Mouse (Mus musculus) kidney, embryonic 14.5 days (tissue): Measurements from ENCODE around the gene Gm28230. TPM values are rescaled to one million over a fixed set of nuclear protein-coding genes. Genes with fewer than 3 reads are reported as not detected.

Experiments
- ATAC-seq: fragments of 200-750 bp; cut with Nextera tagmentation; 2 replicates; pipeline ENCODE4 v1.8.0; 2017; ENCODE audit warnings: moderate number of reproducible peaks, mild to moderate bottlenecking, moderate TSS enrichment, moderate library complexity; ENCODE audit not compliant: low FRiP score, low TSS enrichment
- H3K27ac ChIP-seq: fragments of 300-500 bp; sonication (generic); 2 replicates; pipeline ENCODE4 v1.5.1; 2014; ENCODE audit warnings: low read depth, mild to moderate bottlenecking, low read length, moderate library complexity, mixed read lengths
- H3K27me3 ChIP-seq: fragments of 300-500 bp; sonication (generic); 2 replicates; pipeline ENCODE4 v1.6.1; 2014; ENCODE audit warnings: mild to moderate bottlenecking, low read length; ENCODE audit not compliant: control insufficient read depth, insufficient read depth
- H3K36me3 ChIP-seq: fragments of 300-500 bp; sonication (generic); 2 replicates; pipeline ENCODE4 v1.6.1; 2014; ENCODE audit warnings: low read length, mixed read lengths; ENCODE audit not compliant: control insufficient read depth, insufficient read depth
- H3K4me1 ChIP-seq: fragments of 300-500 bp; sonication (generic); 2 replicates; pipeline ENCODE4 v1.6.1; 2014; ENCODE audit warnings: low read length, mixed read lengths; ENCODE audit not compliant: control insufficient read depth, insufficient read depth
- H3K4me2 ChIP-seq: fragments of 300-500 bp; sonication (generic); replicated peaks from 2 replicates; pipeline ENCODE4 v1.6.1; 2014; ENCODE audit warnings: low read depth, mild to moderate bottlenecking, low read length
- H3K4me3 ChIP-seq: fragments of 300-500 bp; sonication (generic); 2 replicates; pipeline ENCODE4 v1.5.1; 2014; ENCODE audit warnings: mild to moderate bottlenecking, low read length
- H3K9ac ChIP-seq: fragments of 300-500 bp; sonication (generic); 2 replicates; pipeline ENCODE4 v1.6.1; 2014; ENCODE audit warnings: low read depth, mild to moderate bottlenecking, low read length, moderate library complexity
- H3K9me3 ChIP-seq: fragments of 300-500 bp; sonication (generic); 2 replicates; pipeline ENCODE4 v1.6.1; 2016; ENCODE audit warnings: low read length; ENCODE audit not compliant: control insufficient read depth
- WGBS: fragments of 180-500 bp; shearing (Covaris S2); extraction: QIAGEN DNeasy Blood & Tissue Kit; methylation state at CpG from one replicate; pipeline ENCODE4 v1.1.7; 2014; 5-methylcytosine and 5-hydroxymethylcytosine counted together
- polyA plus RNA-seq: library from polyadenylated mRNA; unstranded; fragments of >200 nt; fragmentation: Nextera tagmentation; extraction: Ambion mirVana; gene quantifications from 2 replicates; pipeline ENCODE4 v1.2.1, GENCODE M21; 2014

Gm28230 gene
- polyA plus RNA-seq, 1 experiment from 2014 or later: 2.3 TPM

DNA sequence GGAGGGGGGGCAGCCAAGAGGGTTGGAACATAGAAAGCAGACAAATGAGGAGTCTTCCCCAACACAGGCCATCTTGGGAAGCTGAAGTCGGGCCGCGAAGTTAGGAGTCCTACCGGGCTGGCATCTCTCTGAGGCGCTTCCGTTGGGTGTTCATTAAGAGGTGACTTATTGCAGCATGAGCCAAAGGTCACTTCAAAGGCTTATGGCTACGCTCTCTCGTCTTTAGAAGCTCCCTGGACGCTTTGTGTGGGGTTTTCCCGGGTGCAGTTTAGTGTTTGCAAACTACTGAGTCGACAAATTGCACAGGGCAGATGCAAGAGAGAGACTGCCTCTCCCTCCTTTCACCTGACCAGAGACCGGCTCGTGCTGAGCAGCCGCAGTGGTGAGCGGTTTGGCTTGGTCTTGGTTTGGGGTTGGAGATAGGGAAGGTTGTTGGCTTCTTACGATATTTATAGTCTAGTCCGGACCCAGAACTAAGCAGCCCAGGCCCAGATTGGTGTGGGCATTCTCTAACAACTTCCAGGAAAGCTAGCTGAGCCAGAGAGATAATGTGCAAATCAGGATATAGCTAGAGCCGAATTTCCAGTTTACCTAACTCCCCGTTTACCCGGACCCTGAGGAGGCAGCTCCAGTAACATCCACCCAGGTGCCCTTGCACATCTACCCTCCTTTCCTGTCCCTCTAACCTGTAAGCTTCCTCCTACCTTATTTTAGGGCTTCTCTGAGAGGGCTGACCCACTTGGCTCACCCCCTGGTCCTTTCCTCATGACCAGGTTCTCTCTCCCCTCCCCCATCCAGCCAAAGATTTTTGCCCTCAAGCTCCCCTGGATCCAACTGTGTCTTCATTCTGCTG lies 12.3 kb downstream of the Gm28230 start:
- H3K27me3 ChIP-seq: peaks cover under 1% of the 10 kb centered on the region; the same call in 1 of the 2 replicates
- peak overlapping the region; percentile 67; the same call in 1 of the 2 replicates for H3K9ac ChIP-seq

GRCm38 (mm10) chr2:74739476-74739800 lies 12.9 kb downstream of the Gm28230 start:
- no peak for ATAC-seq
- peak overlapping the region; percentile 74 for H3K4me2 ChIP-seq
- no peaks in the 10 kb centered on the region for H3K27me3 ChIP-seq
- H3K4me3 ChIP-seq: peak overlapping the region; percentile 34
- H3K4me1 ChIP-seq: peaks cover 56% of the 10 kb centered on the region
- peak overlapping the region; percentile 95 for H3K27ac ChIP-seq
- H3K9me3 ChIP-seq: no peaks in the 10 kb centered on the region
- WGBS: 10% methylated on average over 2 of the region's 2 CpGs
- peak overlapping the region; percentile 72; the same call in 1 of the 2 replicates for H3K9ac ChIP-seq
- H3K36me3 ChIP-seq: no peaks in the 10 kb centered on the region; the same call in 1 of the 2 replicates

More for the DNA sequence above, 12.3 kb downstream of the Gm28230 start:
- 4% methylated on average over 20 of the region's 20 CpGs for WGBS
- Histone ChIP-seq H3K27ac (peak overlapping the region; percentile 95), H3K4me2 (peak overlapping the region; percentile 74), H3K4me3 (peak overlapping the region; percentile 34), H3K36me3 (no peaks in the 10 kb centered on the region), H3K9me3 (no peaks in the 10 kb centered on the region), H3K4me1 (peaks cover 61% of the 10 kb centered on the region)
- ATAC-seq: 0 out of 2 replicates have a peak, but pooled peaks have one; percentile 3

DNA sequence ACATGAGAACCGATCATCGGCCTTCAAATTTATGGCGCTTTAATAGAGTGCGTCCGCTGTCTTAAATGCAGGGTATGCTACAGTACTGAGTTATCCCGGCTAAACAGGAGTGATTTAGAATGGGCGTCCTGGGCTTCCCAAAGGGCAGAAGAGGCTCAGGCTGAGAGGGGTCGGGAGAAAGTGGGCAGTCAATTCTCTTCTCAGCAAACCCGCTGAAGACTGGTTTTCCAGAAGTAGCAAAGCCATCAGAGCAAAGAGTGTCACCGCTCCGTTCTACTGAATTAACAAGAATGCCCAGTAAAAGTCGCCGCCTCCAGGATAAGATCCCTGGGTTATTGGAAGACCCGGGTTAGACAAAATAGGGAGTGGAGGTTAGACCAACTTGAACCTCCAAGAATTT lies 13.3 kb downstream of the Gm28230 start:
- Histone ChIP-seq H3K27me3 (no peaks in the 10 kb centered on the region), H3K4me1 (peaks cover 52% of the 10 kb centered on the region), H3K9me3 (no peaks in the 10 kb centered on the region), H3K36me3 (no peaks in the 10 kb centered on the region; the same call in 1 of the 2 replicates), H3K4me3 (peak overlapping the region; percentile 34), H3K4me2 (peak overlapping the region; percentile 74), H3K9ac (peak overlapping the region; percentile 72), H3K27ac (peak overlapping the region; percentile 95)
- ATAC-seq: no peak
- 3% methylated on average over 14 of the region's 14 CpGs for WGBS

DNA sequence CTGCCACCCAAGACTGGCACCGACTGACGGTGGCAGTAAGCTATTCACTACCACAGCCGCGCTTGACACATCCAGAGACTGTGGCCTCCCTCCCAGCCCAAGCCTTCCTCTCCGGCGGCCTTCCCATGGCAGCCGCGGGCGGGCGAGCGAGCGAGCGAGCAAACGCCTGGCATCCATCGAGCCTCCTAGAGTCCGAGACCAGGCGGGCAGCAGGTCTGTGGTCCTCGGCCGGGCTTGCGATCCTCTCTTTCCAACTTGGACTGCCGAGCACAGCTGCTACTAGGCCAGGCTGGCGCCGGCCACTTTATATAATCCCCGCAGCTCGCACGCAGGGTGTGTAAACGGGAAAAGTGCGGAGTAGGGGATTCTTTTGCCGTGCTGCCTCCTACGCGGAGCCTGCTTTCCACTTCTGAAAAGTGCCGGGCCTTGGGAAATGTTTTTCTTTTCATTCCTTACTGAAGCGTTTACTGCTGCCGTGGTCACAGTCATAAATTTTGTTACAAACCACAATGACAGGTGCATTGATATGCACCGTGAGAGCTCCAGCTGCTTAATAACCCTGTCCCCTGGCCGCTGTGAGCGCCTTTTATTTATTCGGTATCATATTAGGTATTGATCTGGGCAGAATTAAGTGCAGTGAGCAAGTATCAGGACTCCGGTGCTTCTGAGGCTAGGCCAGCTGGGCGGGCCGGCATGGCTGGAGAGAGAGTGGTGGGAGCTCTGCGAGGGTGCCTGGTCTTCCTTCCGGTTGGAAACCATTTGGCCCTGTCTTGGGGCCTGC lies 14.0 kb downstream of the Gm28230 start:
- ATAC-seq: peak; percentile 59
- WGBS: 2% methylated on average over 43 of the region's 43 CpGs
- H3K4me1 ChIP-seq: peaks cover 52% of the 10 kb centered on the region
- no peaks in the 10 kb centered on the region for H3K27me3 ChIP-seq
- no peaks in the 10 kb centered on the region for H3K9me3 ChIP-seq
- H3K4me3 ChIP-seq: peak overlapping the region; percentile 34
- no peaks in the 10 kb centered on the region; the same call in 1 of the 2 replicates for H3K36me3 ChIP-seq
- H3K27ac ChIP-seq: peak overlapping the region; percentile 95
- H3K4me2 ChIP-seq: peak overlapping the region; percentile 74
- H3K9ac ChIP-seq: peak overlapping the region; percentile 72

DNA sequence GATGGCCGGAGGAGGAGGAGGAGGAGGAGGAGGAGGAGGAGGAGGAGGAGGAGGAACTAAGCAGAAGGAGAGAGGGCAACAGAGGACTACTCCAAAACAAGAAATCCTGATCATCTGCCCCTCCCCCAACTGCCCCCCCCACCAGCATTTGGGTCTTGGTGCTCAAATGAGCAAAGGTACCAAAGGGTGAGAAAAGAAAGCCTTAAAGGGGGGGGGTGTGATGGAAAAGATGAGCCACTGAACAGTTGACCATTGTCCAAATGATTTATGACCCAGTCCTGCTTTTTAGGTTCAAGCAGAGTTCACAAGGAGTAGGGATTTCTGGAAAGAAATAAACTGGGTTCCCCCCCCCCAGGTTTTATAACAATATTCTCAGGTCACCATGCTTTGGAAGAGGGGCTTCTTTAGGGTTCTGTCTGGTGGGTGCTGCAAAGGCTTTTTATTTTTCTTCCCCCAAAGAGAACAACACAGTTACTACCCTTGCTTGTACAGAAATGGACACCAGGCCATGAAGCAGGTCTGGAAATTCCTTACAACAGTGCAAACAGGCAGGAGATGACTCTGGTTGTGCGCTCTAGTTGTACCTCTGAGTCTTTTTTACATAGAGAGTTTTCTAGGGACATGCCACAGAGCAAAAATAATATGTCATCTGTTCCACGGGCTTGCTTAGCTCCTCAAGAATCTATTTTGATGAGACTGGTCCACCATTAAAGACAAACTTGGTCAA lies 14.9 kb downstream of the Gm28230 start:
- Histone ChIP-seq H3K4me3 (no peak overlapping the region), H3K9me3 (no peaks in the 10 kb centered on the region), H3K36me3 (no peaks in the 10 kb centered on the region; the same call in 1 of the 2 replicates), H3K4me2 (no peak overlapping the region), H3K4me1 (peaks cover 49% of the 10 kb centered on the region), H3K9ac (no peak overlapping the region), H3K27me3 (no peaks in the 10 kb centered on the region; the same call in 1 of the 2 replicates), H3K27ac (peak overlapping the region; percentile 95)
- 31% methylated on average over 2 of the region's 3 CpGs for WGBS
- no peak for ATAC-seq

DNA sequence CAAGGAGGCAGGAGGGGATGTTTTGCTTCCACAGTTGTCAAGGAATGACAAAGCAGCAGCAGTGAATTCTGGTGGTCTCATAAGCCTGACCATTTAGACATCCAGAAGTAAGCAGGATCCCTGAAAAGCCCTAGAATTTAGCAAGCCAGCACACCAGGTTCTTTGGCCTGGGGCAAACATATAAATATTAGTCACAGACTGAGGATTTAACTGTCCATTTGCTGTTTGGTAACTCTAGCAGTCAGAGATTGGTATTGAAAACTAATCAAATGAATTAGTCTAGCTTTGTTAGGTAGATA lies 15.4 kb downstream of the Gm28230 start:
- Histone ChIP-seq H3K4me3 (no peak overlapping the region), H3K9ac (no peak overlapping the region), H3K9me3 (no peaks in the 10 kb centered on the region), H3K27ac (no peak overlapping the region; the same call in 1 of the 2 replicates), H3K36me3 (no peaks in the 10 kb centered on the region; the same call in 1 of the 2 replicates), H3K27me3 (no peaks in the 10 kb centered on the region; the same call in 1 of the 2 replicates), H3K4me2 (no peak overlapping the region), H3K4me1 (peaks cover 52% of the 10 kb centered on the region)
- ATAC-seq: no peak

DNA sequence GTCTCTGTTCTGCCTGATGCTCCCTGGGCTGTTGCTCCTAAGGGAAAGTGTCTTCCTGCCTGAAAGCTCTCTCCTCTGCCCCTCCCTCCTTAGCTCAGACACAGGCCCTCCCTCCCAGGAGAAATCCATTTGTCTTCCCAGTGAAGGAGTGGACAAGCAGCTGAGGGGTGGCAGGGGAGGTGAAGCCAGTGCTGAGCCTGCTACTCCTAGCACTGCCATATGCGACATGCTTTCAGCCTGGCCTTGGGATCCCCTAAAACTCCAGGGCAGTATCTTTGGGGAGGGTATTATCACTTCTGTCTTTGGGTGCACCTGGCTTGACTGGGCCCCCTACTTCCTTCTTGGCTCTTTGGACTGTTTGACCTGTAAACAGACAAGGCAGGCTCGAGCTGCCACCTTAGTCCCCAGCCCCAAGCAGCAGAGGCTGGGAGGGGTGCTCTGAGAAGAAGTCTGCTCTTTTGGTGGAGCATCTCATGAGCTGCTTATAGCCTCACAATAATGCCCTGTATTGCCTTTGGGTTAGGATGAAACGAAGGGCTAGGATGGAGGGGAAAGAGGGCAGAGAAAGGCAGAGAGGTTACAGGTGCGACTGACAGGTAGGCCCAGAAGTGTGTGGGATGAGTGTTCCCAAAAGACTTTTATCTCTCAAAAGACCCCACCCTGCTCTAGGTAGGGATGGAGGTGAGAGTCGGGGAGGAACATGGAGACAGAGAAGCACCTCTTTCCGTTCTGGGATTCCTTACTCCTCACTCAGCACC lies 19.2 kb downstream of the Gm28230 start:
- WGBS: 23% methylated on average over 6 of the region's 6 CpGs
- H3K4me3 ChIP-seq: peak overlapping the region; percentile 35
- no peaks in the 10 kb centered on the region; the same call in 1 of the 2 replicates for H3K36me3 ChIP-seq
- peaks cover 48% of the 10 kb centered on the region for H3K4me1 ChIP-seq
- peak overlapping the region; percentile 51 for H3K4me2 ChIP-seq
- peak overlapping the region; percentile 59; the same call in 1 of the 2 replicates for H3K27ac ChIP-seq
- H3K9me3 ChIP-seq: no peaks in the 10 kb centered on the region
- no peak for ATAC-seq
- H3K9ac ChIP-seq: peak overlapping the region; percentile 62; the same call in 1 of the 2 replicates
- H3K27me3 ChIP-seq: no peaks in the 10 kb centered on the region; the same call in 1 of the 2 replicates
